Mouse (Mus musculus) kidney, postnatal 0 days (tissue): ENCODE results near the gene 5830411N06Rik. TPM values are rescaled to one million over a fixed set of nuclear protein-coding genes. Genes with fewer than 3 reads are reported as not detected.

Experiments
- ATAC-seq: fragments of 200-750 bp; cut with Nextera tagmentation; replicated peaks from 2 replicates; pipeline ENCODE4 v1.8.0; 2017; ENCODE audit warnings: low read depth, moderate number of reproducible peaks, moderate TSS enrichment, moderate library complexity; ENCODE audit not compliant: low FRiP score
- DNase-seq: peaks from one replicate; pipeline ENCODE4 v3.0.0-alpha.2; 2016; ENCODE audit warnings: low spot score
- H3K27ac ChIP-seq: fragments of 300-500 bp; sonication (generic); 2 replicates; pipeline ENCODE4 v1.5.1; 2014; ENCODE audit warnings: mild to moderate bottlenecking
- H3K27me3 ChIP-seq: fragments of 300-500 bp; sonication (generic); 2 replicates; pipeline ENCODE4 v1.6.1; 2014; ENCODE audit warnings: low read length, mixed read lengths; ENCODE audit not compliant: insufficient read depth
- H3K36me3 ChIP-seq: fragments of 300-500 bp; sonication (generic); 2 replicates; pipeline ENCODE4 v1.6.1; 2014; ENCODE audit warnings: low read length, mixed read lengths; ENCODE audit not compliant: insufficient read depth
- H3K4me1 ChIP-seq: fragments of 300-500 bp; sonication (generic); replicated peaks from 2 replicates; pipeline ENCODE4 v1.6.1; 2014; ENCODE audit warnings: antibody characterized with exemption, low read length, mixed read lengths; ENCODE audit not compliant: insufficient read depth
- H3K4me2 ChIP-seq: fragments of 300-500 bp; sonication (generic); 2 replicates; pipeline ENCODE4 v1.6.1; 2014; ENCODE audit warnings: mild to moderate bottlenecking, low read length, moderate library complexity, mixed read lengths
- H3K4me3 ChIP-seq: fragments of 300-500 bp; sonication (generic); replicated peaks from 2 replicates; pipeline ENCODE4 v1.5.1; 2014; ENCODE audit warnings: low read depth, low read length
- H3K9ac ChIP-seq: fragments of 300-500 bp; sonication (generic); 2 replicates; pipeline ENCODE4 v1.6.1; 2014; ENCODE audit warnings: low read depth, low read length
- H3K9me3 ChIP-seq: fragments of 300-500 bp; sonication (generic); replicated peaks from 2 replicates; pipeline ENCODE4 v1.6.1; 2016; ENCODE audit warnings: low read length, inconsistent platforms, mixed read lengths
- CTCF ChIP-seq: IDR thresholded peaks from 2 replicates; pipeline ENCODE4 v1.5.1; 2016; ENCODE audit warnings: antibody characterized with exemption, low read depth, mild to moderate bottlenecking, moderate library complexity
- WGBS: fragments of 180-500 bp; shearing (Covaris S2); extraction: QIAGEN DNeasy Blood & Tissue Kit; methylation state at CpG from one replicate; pipeline ENCODE4 v1.1.7; 2014; 5-methylcytosine and 5-hydroxymethylcytosine counted together
- polyA plus RNA-seq: library from polyadenylated mRNA; unstranded; fragments of >200 nt; fragmentation: Nextera tagmentation; extraction: Ambion mirVana; gene quantifications from 2 replicates; pipeline ENCODE4 v1.2.1, GENCODE M21; 2015

5830411N06Rik gene
- polyA plus RNA-seq, 1 experiment from 2014 or later, result not detected

DNA sequence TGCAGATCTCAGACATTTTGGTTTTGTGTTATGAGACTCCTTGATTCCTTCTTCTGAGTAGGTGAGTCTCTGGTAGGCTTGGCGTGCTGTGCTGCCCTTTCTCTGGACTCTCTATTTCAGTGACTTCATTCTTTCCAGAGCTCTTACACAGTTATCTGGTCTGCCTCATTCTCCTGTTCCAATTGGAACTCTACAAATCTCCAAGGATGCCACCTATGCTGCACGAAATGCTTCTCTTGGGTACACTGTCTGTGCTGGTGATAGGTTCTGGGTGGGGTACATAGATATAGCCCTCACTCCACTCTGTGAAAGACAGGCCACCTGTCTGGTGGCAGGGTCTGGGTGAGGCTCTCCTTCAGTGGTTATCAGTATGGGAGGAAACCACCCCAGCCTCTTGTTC lies 29.1 kb upstream of the 5830411N06Rik start, which contains the start of gene Cd163l1:
Cd163l1 (plus strand) TSS at position 301 of the 400 bp plus-strand sequence.
- no peaks in the 10 kb centered on the region for H3K36me3 ChIP-seq
- no peaks in the 10 kb centered on the region for H3K27me3 ChIP-seq
- 90% methylated on average over 2 of the region's 2 CpGs for WGBS
- H3K9ac ChIP-seq, result no peak within 1 kb of the TSS
- DNase-seq (no peak), ATAC-seq (no peak)
- H3K9me3 ChIP-seq, result no peaks in the 10 kb centered on the region
- no peak for TF ChIP-seq CTCF
- no peak within 1 kb of the TSS for H3K27ac ChIP-seq
- H3K4me2 ChIP-seq, result no peak within 1 kb of the TSS
- H3K4me1 ChIP-seq, result no peaks in the 10 kb centered on the region
- H3K4me3 ChIP-seq, result no peak within 1 kb of the TSS

DNA sequence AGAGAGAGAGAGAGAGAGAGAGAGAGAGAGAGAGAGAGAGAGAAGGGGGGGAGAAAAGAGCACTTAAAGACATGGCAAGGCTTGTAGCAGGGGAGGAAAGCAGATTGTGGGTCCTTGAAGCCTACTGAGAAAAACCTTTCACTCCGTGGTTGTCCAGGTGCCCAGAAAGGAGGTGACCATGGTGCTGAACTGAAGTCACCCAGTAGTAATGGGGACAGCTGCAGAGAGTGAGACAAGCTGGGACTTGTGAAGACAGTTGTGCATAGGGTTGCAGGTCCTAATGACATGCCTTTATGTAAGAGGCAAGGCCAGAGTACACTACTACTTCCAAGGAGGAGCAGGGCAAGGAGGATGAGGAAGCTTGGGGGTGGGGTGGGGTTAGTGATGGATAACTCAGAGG lies 27.8 kb upstream of the 5830411N06Rik start:
- ATAC-seq (no peak), DNase-seq (peak; percentile 4)
- no peaks in the 10 kb centered on the region for H3K36me3 ChIP-seq
- no peaks in the 10 kb centered on the region for H3K27me3 ChIP-seq
- WGBS, result 6% methylated on average over 1 of the region's 1 CpGs
- no peak overlapping the region for H3K27ac ChIP-seq
- TF ChIP-seq CTCF, result no peak
- no peaks in the 10 kb centered on the region for H3K9me3 ChIP-seq
- H3K4me1 ChIP-seq, result no peaks in the 10 kb centered on the region
- H3K4me3 ChIP-seq, result no peak overlapping the region
- H3K4me2 ChIP-seq, result no peak overlapping the region
- no peak overlapping the region for H3K9ac ChIP-seq

DNA sequence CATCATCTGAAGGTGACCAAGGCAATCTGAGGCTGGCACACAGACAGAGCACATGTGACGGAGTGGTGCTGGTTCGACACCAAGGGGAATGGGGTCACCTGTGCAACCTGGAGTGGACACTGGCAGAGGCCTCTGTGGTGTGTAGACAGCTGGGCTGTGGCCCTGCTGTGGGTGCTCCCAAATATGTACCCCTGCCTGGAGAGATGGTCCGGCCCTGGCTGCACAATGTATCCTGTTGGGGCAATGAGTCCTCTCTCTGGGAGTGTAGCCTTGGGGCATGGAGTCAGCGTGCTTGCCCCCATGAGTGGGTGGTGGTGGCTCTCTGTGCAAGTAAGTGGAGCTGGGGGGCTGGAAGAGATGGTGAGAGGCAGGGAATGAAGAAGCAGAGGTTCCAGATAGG lies 26.7 kb upstream of the 5830411N06Rik start:
- Histone ChIP-seq H3K4me1 (no peaks in the 10 kb centered on the region), H3K4me2 (no peak overlapping the region), H3K9me3 (no peaks in the 10 kb centered on the region), H3K4me3 (no peak overlapping the region), H3K36me3 (no peaks in the 10 kb centered on the region), H3K9ac (no peak overlapping the region), H3K27ac (no peak overlapping the region), H3K27me3 (no peaks in the 10 kb centered on the region)
- 82% methylated on average over 4 of the region's 4 CpGs for WGBS
- no peak for TF ChIP-seq CTCF
- DNase-seq (no peak), ATAC-seq (no peak)

DNA sequence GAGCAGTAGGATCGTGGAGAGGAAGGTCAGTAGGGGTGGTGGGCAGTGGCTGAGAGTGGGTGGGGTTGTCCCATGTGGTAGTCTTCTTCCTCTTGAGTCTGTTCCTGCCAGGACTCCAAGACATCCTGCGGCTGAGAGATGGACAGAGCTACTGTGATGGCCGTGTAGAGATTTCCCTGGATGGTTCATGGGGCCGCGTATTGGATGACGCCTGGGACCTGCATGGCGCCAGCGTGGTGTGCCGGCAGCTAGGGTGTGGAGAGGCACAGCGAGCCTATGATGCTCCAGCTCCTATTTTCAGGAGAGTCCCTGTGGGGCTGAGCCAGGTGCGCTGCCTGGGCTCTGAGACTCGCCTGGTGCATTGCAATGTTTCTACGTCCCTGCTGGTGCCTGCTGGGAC lies 22.9 kb upstream of the 5830411N06Rik start:
- DNase-seq, result no peak
- 84% methylated on average over 13 of the region's 13 CpGs for WGBS
- no peak overlapping the region for H3K27ac ChIP-seq
- H3K9ac ChIP-seq, result no peak overlapping the region
- H3K36me3 ChIP-seq, result no peaks in the 10 kb centered on the region
- H3K4me2 ChIP-seq, result no peak overlapping the region
- ATAC-seq, result no peak
- no peaks in the 10 kb centered on the region for H3K4me1 ChIP-seq
- no peak overlapping the region for H3K4me3 ChIP-seq
- no peaks in the 10 kb centered on the region for H3K27me3 ChIP-seq
- no peak for TF ChIP-seq CTCF
- H3K9me3 ChIP-seq, result no peaks in the 10 kb centered on the region

DNA sequence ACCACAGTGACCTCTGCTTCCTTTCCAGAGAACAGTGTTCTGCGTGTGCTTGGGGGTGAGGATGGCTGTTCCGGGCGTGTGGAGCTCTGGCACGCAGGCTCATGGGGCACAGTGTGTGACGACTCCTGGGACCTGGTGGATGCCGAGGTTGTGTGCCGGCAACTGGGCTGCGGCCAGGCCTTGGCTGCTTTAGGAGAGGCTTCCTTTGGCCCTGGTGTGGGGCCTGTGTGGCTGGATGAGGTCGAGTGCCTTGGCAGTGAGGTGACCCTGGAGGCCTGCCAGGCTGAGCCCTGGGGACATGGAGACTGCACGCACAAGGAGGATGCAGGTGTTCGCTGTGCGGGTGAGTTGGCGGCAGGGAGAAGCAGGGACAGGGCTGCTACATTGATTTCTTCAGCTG lies 18.6 kb upstream of the 5830411N06Rik start:
- DNase-seq (no peak), ATAC-seq (no peak)
- 83% methylated on average over 13 of the region's 13 CpGs for WGBS
- Histone ChIP-seq H3K27me3 (no peaks in the 10 kb centered on the region), H3K9ac (no peak overlapping the region), H3K4me2 (no peak overlapping the region), H3K27ac (no peak overlapping the region), H3K9me3 (no peaks in the 10 kb centered on the region), H3K36me3 (no peaks in the 10 kb centered on the region), H3K4me3 (no peak overlapping the region), H3K4me1 (no peaks in the 10 kb centered on the region)
- no peak for TF ChIP-seq CTCF

DNA sequence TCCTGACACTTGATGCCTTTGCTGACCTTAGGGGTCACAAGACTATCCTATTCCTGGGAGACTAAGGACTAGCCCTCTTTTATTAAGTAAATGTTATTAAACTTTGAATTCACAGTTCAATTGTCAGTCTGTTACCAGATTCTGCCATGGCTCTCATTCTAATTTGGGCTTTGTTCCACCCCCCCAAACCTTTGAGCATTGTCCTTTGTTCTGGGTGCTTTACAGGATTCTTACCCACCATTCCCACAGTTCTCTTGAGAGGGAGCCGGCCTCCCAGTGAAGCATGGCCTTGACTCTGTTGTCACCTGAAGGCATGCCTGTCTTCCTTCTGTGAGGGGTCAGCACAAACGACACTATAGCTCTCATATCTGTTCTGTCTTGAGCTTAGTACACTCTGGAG lies 16.1 kb upstream of the 5830411N06Rik start:
- DNase-seq, result no peak
- H3K27me3 ChIP-seq, result no peaks in the 10 kb centered on the region
- H3K9me3 ChIP-seq, result no peaks in the 10 kb centered on the region
- H3K36me3 ChIP-seq, result no peaks in the 10 kb centered on the region
- no peak for TF ChIP-seq CTCF
- H3K9ac ChIP-seq, result no peak overlapping the region
- WGBS, result 81% methylated on average over 2 of the region's 2 CpGs
- no peak for ATAC-seq
- no peak overlapping the region for H3K4me2 ChIP-seq
- H3K4me3 ChIP-seq, result no peak overlapping the region
- H3K4me1 ChIP-seq, result no peaks in the 10 kb centered on the region
- H3K27ac ChIP-seq, result no peak overlapping the region

DNA sequence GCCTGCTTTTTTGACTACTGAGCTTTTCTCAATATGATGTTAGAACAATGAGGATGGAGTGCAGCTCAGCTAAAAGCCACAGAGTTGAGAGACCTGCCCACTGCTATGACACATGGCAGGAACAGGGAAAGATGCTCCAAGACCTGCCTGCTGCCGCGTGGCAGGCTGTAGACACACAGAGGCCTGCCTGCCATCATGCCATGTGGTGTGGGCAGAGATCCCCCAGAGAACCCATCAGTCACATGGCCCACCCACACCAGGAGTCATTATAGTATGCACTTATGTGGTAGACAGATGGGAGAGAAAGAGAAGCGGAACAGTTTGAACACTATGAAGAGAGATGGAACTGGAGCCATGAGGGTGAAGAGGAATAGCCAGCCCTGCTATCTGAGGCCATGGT lies 13.4 kb upstream of the 5830411N06Rik start:
- no peak overlapping the region for H3K4me2 ChIP-seq
- no peaks in the 10 kb centered on the region for H3K36me3 ChIP-seq
- no peaks in the 10 kb centered on the region for H3K4me1 ChIP-seq
- no peaks in the 10 kb centered on the region for H3K27me3 ChIP-seq
- ATAC-seq, result no peak
- DNase-seq, result no peak
- no peak overlapping the region for H3K9ac ChIP-seq
- WGBS, result 93% methylated on average over 3 of the region's 3 CpGs
- no peak overlapping the region for H3K4me3 ChIP-seq
- H3K27ac ChIP-seq, result no peak overlapping the region
- no peaks in the 10 kb centered on the region for H3K9me3 ChIP-seq
- no peak for TF ChIP-seq CTCF
